Mouse (Mus musculus): ENCODE measurements at regions not wholly inside any gene's neighbourhood (a gene's known extent, or its start where the extent isn't known, plus 50 kb on each side); places are given as distances from the start of the nearest gene placed in this dataset.
"Not testable (repeated sequence)": the region's sequence is repeated elsewhere in the genome, so short reads cannot be mapped to it uniquely, and the experiment has no call there.

DNA sequence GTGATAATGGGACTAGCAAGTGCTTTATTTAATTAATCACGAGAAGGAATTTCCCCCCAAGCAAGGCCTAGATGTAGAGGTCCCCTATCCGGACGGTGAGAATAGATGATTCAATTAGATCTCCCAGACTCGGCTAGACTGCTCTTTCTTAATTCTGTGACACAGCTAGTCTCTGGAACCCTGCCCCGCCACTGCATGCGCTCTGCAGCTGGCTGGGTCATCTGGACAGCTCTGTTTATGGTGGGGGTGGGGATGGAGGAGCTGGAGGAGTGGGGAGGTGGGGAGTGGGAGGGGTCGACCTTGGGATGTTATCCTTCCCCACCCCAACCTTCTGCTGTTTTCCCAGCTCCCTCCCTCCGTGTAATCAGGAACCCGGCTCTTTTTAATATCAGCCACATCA lies 147.5 kb upstream of the Sfswap start:
- no peak for DNase-seq (ENCODE audit: low spot score)

DNA sequence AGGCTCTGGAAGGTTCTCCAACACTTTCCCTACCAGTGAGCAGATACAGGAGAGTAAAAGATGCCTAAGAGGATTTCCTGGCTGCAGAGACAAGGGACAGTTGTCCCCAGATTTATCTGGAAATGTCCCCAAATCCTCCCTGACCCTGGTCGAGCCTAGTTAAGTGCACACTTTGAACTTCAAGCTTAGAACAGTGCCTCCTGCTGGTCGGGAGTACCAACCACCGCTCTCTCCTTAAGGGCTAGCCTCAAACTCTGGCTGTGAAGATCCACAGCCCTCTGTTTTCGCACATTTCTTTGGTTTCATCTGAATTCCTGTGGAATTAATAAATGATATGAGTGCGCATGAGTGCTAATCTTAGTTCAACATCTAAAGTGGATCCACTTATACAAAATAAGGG lies 146.1 kb upstream of the Sfswap start:
- no peak for DNase-seq (ENCODE audit: low spot score)

DNA sequence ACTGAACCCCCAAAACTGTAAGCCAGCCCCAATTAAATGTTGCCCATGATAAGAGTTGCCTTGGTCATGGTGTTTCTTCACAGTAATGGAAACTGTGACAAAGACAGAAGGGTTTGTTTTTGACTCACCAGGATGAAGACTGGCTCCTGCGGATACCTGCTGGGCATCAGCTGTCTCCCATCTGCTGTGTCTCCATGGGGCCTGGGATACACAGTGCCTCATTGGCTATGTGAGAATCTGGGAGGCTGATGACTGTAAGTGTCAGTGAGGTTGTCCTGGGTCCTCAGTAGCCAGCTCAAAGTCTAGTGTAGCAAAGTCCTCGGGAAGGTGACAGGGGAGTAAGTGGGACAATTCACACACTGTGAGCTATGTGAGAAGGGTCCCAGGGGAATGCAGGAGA lies 139.5 kb upstream of the Sfswap start:
- DNase-seq (ENCODE audit: low spot score): no peak

DNA sequence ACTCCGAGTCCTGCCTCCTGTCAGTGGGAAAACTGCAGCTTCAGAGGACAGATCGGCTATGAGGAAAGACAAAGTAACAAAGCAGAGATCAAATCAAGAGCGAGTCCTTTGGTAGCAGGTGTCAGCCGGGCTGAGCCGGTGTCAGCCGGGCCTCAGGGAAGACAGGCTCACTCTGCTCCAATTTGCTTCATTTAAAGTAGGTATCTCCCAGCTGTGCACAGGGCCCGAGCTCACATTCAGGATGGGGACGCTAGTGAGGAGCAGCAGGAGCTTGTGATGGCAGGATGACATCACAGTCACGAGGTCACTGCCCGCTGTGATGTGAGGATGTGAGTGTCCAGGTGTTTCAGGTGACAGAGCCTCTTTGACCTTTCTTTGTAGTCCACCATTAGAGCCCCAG lies 137.8 kb upstream of the Sfswap start:
- DNase-seq (ENCODE audit: low spot score): no peak

DNA sequence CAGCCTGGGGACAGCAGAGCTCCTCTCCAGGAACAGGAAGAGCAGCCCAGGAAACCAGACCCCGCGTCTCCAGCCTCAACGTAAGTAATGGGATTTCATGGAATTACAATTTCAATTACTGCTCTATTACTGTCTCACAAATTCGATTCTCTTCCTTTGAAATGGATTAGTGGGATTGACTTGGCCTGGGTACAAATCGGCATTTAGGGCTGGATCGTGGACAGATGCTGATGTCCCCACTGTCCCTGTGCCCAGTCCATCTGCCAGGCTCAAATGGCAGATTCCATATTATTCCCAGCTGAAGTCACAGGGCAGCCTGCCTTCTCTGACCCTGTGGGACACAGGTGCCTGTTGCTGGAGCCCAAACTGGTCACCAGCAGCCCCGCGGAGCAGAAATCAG lies 136.0 kb upstream of the Sfswap start:
- no peak for DNase-seq (ENCODE audit: low spot score)

DNA sequence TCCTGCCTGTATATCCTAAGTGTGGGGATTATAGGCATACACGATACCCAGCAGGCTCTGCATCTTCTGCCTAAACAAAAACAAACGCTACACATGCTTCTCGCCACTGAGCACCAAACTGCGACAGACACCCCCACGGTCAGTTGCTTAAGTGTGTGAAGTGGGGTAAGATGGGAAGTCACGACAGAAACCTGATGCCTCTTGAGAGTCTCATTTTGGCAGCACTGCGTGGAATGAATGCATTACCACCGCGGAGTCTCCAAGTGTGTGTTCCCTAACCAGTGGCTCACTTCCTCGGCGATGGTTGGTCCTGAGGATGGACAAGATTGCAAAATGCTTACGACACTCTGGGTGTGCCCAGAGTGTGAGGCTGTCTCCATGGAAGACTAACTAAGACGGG lies 133.8 kb upstream of the Sfswap start:
- no peak for DNase-seq (ENCODE audit: low spot score)

DNA sequence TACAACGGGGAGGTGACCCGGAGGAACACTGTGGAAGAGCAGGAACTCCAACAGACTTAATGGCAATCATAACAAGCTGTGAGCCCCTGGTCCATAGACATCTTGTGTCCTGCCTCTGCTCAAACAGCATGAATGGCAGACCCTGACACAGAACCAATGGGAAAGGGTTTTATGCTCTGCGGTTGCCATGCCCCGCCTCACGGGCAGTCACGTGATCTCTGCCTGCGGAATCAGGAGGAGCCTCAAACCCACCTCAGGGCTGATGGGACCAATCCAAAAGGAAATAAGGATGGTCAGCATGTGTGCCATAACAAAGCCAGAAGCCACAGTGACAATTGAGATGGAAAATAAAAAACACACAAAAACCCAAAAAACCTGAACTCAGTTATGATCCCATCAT lies 120.2 kb upstream of the Sfswap start:
- DNase-seq (ENCODE audit: low spot score): no peak

DNA sequence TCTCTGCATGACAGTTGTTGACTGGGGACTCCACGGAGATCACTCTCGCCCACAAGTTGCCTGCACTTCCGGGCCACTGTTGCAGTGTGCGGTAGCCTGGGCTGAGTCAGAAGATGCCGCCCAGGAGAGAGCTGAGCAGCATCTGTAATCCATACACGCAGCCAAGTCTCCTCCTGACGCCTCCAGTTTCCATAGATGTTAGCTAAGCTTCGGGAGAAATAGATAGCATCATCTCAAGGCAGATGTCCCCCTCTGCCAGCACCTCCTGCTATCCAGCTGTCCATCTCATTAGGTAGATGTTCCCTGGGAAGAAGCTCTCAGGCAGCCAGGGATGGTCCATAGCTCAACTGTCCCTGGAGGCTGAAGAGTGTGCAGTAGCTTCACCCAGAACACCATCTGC lies 116.0 kb upstream of the Sfswap start:
- DNase-seq (ENCODE audit: low spot score): no peak

DNA sequence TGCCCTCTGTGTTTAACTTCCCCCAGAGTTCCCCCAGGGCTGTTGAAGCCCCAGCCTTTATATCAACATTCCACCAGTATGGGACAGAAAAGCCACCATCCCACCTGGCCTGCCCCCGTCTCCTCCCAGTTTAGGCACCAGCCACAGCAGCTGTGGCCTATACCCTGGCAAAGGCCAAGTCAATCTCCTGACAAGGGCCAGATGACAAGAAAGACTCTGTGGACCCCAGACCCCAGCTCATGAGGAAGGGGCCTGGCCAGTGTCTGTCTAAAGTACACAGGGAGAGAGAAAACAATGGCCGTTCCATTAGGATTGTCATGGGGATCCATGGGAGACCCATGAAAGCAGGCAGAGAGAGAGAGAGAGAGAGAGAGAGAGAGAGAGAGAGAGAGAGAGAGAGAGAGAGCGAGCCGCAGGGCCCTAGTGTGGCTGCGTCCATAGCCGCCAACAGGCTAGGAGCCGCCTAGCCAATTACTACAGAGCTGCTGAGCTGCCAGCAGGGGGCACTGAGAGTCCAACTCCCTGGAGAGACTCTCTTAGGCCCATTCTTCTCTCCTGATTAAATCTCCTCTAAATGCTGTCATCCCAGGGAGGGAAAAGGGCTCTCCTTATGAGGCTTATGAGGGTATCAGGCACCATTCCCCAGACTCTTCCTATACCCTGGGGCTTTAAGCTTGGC lies 114.9 kb upstream of the Sfswap start:
- not testable (repeated sequence) for DNase-seq (ENCODE audit: low spot score)

DNA sequence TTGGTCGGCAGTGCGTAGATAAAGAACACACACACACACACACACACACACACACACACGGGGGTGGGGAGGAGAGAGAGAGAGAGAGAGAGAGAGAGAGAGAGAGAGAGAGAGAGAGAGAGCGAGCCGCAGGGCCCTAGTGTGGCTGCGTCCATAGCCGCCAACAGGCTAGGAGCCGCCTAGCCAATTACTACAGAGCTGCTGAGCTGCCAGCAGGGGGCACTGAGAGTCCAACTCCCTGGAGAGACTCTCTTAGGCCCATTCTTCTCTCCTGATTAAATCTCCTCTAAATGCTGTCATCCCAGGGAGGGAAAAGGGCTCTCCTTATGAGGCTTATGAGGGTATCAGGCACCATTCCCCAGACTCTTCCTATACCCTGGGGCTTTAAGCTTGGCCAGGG lies 114.3 kb upstream of the Sfswap start:
- DNase-seq (ENCODE audit: low spot score): not testable (repeated sequence)

DNA sequence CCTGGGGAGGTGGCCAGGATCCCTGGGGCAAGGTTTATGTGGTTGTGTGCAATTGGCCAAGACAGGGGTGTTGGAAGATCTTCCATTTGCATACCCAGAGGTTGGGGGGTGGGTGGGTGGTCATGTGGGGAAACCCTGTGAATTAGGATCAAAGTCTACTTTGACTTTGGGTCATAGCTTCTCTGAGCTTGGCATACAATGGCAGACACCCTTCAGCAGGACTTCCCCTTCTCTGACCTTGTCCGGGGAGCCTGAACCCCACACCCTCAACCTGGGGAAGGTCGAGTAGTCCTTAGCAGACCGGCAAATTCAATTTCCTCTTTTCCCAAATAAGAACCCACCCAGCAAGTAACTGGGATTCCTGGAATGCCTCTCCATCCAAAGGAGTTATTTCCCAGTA lies 113.7 kb upstream of the Sfswap start:
- DNase-seq (ENCODE audit: low spot score): no peak

DNA sequence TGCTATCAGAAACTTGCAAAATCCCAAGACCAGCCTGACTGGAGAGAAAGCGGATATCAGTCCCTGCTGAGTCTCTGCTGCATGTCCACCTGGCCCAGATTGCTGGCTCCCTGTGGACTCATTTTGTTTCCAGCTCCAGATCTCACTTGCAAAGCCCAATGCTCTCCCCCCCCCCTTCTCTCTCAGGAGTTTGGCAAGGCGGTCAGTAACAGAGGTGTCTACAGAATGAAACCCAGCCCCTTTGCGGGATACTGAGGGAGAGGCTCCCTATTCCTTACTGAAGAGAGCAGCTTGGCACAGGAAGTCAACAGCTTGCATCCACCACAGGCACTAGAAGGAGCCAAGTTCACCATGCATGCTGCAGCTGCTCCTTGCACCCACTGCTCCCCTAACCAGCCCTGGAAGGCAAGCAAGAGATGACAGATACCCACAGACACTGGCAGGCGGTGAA lies 110.1 kb upstream of the Sfswap start:
- DNase-seq (ENCODE audit: low spot score): no peak

DNA sequence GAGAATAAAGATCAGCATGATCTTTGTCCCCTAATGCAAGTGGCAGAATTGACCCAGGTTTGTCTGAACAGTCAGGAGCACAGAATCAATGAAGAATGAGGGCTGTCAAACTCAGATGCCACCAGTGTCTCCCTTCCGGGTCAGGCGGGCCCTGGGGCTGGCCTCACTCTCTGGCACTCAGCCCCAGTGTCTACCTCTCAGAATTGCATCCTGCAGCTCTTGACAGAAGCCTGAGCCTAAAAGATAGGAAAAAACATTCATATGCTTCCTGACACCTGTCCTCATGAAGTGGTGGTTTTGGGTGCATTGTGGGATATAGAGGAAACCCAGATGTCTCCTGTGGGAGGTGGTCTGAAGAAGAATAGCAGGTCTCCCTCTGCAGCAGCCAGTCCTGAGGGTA lies 107.9 kb upstream of the Sfswap start:
- no peak for DNase-seq (ENCODE audit: low spot score)

DNA sequence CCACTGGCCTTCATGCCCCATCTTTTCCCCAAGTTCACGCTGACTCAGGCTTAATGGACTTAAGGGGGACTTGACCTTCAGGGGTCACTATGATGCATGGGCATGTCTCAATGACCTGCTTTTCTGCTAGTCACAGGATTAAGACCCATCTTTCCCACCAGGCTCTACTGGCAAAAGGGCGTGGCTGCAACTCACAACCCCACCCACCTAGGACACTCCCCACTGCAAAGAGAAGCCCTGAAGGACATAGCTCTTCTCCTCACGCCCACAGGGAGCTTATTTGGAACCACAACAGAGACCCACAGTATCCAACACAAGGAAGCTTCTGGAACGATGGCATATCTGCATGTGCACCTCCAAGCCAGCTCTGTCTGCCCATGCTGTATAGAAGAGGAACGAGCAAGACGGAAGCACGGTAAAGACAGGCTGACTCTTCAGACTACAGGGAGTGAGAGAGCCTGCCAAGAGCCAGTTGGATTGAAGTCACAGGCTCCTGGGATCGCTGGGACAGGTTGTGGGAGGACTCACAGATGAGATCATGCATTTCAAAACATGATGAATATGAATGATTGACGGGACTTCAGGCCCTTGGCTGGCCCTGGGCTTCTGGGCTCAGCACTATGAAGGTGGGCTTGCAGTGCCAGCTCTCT lies 107.3 kb upstream of the Sfswap start:
- no peak for DNase-seq (ENCODE audit: low spot score)

DNA sequence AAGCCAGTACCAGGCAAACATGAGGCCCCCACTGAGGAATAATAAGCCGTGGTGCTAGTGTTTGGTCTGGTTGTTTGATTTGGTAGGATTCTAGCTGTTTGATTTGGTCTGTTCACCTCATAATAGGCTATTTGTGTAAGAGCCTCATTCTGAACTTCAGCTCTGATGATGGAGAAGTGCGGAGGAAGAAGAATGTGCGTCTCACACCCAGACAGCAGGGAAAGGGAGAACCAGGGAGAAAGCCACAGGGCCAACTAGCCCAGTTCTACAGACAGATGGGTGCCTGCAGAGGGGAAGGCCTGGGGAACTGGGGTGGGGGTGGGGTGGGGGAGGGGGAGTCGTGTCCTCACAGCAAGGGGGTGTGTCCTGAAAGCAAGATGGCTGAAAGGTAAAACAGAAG lies 106.6 kb upstream of the Sfswap start:
- DNase-seq (ENCODE audit: low spot score): no peak

DNA sequence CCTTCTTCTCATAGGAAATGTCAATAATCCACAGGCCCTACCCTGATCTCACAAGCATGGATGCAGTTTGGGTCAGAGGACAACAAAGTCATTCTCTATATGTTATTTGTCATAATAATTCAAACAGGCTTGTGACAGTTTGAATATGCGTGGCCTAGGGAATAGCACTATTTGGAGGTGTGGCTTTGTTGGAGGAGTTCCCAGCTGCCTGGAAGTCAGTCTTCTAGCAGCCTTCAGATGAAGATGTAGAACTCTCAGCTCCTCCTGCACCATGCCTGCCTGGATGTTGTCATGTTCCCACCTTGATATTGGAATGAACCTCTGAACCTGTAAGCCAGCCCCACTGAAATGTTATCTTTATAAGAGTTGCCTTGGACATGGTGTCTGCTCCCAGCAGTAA lies 103.7 kb upstream of the Sfswap start:
- DNase-seq (ENCODE audit: low spot score): no peak

DNA sequence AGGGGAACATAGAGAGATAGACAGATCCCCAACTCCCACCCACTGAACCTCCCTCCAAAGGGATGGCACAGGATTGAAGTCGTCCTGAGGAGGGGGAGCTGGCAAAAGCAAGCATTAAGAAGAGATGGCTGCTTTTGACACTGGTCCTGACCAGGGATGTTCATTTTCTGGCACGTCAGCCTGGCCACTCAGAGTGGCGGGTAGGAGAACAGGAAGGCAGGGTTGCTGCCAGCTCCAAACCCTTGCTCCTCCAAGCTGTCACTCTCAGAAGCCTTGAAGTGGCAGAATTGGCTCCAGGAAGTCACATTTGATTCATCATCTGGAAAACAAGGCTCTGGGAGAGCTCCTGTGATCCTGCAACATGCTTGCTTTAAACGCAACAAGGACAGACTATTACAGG lies 94.8 kb upstream of the Sfswap start:
- DNase-seq (ENCODE audit: low spot score): no peak

DNA sequence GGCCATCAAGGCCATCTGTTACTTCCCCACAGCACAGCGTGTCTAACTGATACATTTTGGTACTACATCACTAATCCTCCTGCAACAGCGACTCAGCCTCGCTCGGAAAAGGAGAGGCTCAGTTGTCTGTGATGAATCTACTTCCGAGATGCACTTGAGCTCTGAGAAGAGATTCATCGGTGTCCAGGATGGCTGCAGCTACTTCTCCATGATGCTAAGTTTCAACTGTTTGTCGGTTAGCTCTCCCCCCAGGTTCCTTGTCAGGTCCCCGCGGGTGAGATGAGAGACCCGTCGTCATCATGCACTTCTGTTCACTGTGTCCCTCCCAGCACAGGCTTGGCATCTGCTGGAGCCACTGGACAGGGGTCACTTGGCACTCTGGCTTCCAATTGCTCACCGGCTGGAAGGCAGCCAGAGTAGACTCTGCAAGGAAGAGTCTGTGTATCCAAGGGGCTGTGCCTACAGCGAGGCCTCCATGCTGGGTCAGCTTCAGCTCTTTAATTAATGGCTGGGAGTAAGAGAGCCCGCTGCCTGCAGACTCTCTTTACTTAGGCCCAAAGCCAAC lies 91.5 kb upstream of the Sfswap start:
- DNase-seq (ENCODE audit: low spot score): peak; percentile 50

DNA sequence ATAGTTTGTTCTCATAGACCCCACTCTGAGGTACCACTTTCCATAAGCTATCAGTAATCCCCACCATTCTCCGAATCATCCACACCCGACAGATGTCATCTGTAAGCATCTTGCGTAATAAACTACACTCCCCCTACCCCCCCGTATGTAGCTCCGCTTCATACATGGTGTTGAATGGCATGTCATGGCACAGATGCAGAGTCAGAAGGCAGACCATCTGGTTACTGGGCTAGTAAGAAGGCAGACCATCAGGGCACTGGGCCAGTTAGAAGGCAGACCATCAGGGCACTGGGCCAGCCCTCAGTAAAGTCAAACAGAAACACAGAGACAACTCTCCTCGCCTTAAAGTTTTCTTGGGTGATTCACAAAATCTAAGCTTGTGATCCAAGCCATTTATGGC lies 88.9 kb upstream of the Sfswap start:
- no peak for DNase-seq (ENCODE audit: low spot score)

DNA sequence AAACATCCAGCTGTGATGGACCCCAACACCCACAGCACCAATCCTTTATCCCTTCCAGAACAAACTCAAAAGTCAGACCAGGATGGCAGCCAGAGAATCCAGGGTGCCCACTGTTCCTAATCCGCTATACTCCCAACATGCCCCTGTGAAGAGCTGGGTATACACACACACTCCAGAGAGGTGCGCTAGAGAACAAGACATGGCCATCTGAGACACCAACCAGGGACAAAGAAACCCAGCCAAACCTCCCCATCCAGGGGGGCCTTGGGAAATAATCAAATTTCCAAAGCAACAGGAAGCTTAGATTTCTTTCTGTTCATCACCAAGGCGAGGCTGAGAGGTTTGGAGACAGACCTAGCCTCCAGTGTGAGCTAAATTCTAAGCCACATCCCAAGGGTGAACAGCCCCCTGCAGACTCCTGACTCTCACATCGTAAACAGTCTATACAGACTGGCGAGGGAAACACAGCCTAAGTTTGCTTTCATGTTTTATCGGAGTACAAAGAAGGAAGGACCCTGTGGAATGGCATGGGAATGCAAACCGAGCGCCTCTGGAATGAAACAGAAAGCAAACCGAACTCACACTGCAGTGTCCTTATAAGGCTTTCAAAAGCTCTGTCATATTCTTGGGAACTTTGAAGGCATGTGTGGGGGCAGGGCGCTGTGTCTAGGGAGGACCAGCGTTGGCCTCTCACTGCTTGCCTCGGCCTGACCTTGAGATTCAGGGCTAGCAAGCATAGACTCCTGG lies 85.9 kb upstream of the Sfswap start:
- peak; percentile 75 for DNase-seq (ENCODE audit: low spot score)

DNA sequence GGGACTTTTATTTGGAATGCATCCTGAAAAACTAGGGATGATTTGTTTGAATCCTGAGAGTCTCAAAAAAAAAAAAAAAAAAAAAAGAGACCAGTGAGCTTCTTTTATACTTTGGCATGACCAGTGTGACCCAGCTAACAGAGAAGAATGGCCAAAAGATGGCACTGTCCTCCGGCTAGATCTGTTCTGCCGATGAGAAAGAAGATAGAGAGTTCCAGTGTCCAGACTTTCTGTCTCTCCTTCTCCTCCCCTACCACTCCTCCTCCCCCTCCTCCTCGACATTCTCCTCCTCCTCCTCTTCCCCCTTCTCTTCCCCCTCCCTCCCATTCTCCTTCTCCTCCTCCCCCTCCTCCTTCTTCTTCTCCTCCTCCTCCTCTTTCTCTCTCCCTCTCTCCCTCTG lies 84.6 kb upstream of the Sfswap start:
- DNase-seq (ENCODE audit: low spot score): no peak

DNA sequence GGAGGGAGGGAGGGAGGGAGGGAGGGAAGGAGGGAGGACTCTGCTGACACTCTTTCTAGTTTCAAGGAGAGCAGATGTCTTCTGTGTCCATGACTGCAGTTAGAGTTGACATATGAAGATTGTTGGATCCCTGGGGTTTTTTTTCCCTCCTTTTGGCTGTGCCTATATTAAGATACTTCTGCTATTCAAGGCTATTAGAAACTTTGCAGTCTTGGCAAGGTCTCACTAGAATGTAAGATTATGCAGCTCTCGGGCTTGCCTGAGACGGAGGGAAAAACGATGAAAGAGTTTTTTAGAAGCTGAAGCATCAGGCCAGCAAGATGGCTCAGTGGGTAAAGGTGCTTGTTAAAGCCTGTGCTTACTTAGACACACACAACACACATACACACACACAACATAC lies 83.5 kb upstream of the Sfswap start:
- no peak for DNase-seq (ENCODE audit: low spot score)

DNA sequence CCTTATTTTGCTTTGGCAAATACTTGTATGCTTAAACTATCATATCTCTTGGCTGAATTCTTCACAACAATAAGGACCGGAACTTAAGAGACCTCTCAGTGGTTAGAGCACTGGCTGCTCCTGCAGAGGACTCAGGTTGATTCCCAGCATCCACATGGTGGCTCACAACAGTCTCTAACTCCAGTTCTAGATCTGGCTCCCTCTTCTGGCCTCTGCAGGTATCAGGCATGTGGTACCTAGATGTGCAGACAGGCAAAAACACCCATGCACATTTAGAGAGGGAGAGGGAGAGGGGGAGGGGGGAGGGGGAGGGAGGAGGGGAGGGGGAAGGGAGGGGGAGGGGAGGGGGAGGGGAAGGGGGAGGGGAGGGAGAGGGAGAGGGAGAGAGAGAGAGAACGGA lies 80.0 kb upstream of the Sfswap start:
- no peak for DNase-seq (ENCODE audit: low spot score)

Data from testis, postnatal 10 days (tissue).